Comparison of ENCODE assay signal across 25 mouse cellular contexts in the genomic region with DNA sequence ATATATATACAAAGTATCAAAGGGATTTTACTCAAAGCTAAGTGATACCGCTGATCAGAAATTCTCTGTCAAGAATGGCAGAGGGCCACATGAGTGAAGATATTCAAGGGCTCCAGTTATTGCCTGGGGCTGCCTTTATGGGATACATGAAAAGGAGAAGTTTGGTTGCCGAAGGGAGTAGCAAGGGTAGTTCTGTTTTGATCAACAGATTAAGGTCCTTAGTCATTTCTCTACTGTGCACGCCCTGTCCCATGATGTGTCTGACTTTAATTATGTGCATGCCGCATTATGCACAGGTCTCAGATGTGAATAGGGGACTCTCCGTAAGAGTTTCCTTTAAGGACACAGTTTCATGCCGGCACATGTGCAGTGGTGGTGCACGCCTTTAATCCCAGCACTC.
"Had no signal": no experiment of that assay in that cellular context is flagged by ENCODE, and none has a peak within 500 bp of the region (broad histone marks: within the 10 kb centered on the region; RNA-seq: fewer than 3 reads in every experiment).

No protein-coding gene starts in this region.

- H3K9ac ChIP-seq: heart, embryonic 12.5 days; hindbrain, embryonic 12.5 days; hindbrain, embryonic 14.5 days; limb, embryonic 13.5 days; limb, embryonic 15.5 days; liver, embryonic 12.5 days; liver, embryonic 14.5 days had no signal

- DNase-seq: gastrocnemius, adult 2 months; gastrocnemius, postnatal 10 days; gastrocnemius, postnatal 25 days; heart, adult 18-20 months; heart, postnatal 10 days; heart, postnatal 4 days; kidney, adult 11 months; kidney, adult 2 months; kidney, postnatal 10 days; kidney, postnatal 25 days; kidney, postnatal 4 days; left cerebral cortex, postnatal 4 days had no signal

- H3K4me1 ChIP-seq: hindbrain, embryonic 10.5 days; hindbrain, embryonic 12.5 days; limb, embryonic 13.5 days; limb, embryonic 15.5 days; liver, embryonic 12.5 days had no signal

- H3K4me3 ChIP-seq: gastrocnemius, adult 2 months; heart, embryonic 10.5 days; heart, embryonic 12.5 days; hindbrain, embryonic 10.5 days; hindbrain, embryonic 12.5 days; layer of hippocampus, adult 2 months; left cerebral cortex, adult 2 months; limb, embryonic 13.5 days; limb, embryonic 15.5 days; liver, embryonic 12.5 days had no signal

- H3K9me3 ChIP-seq: heart, embryonic 10.5 days; heart, embryonic 12.5 days; hindbrain, embryonic 10.5 days; hindbrain, embryonic 12.5 days; limb, embryonic 13.5 days; limb, embryonic 15.5 days; liver, embryonic 12.5 days had no signal

- H3K27ac ChIP-seq: gastrocnemius, adult 2 months; heart, embryonic 10.5 days; hindbrain, embryonic 10.5 days; hindbrain, embryonic 12.5 days; hindbrain, embryonic 14.5 days; layer of hippocampus, adult 2 months; left cerebral cortex, adult 2 months; limb, embryonic 13.5 days; limb, embryonic 15.5 days; liver, embryonic 12.5 days; liver, embryonic 14.5 days had no signal

- H3K36me3 ChIP-seq: heart, embryonic 10.5 days; heart, embryonic 12.5 days; hindbrain, embryonic 10.5 days; hindbrain, embryonic 12.5 days; limb, embryonic 15.5 days; liver, embryonic 12.5 days had no signal

- ATAC-seq: hindbrain, embryonic 16.5 days; intestine, embryonic 16.5 days; liver, embryonic 12.5 days had no signal

- H3K27me3 ChIP-seq: hindbrain, embryonic 12.5 days; limb, embryonic 13.5 days; limb, embryonic 15.5 days; liver, embryonic 12.5 days had no signal
